Mouse (Mus musculus) brain, embryonic 14.5 days (tissue): ENCODE measurements around the gene Trim25. TPM values are rescaled to one million over a fixed set of nuclear protein-coding genes. Genes with fewer than 3 reads are reported as not detected.
A peak's percentile ranks its signal among the peaks of the same experiment; 100 is the strongest.
"Not testable (repeated sequence)": the region's sequence is repeated elsewhere in the genome, so short reads cannot be mapped to it uniquely, and the experiment has no call there.

Experiments used
- DNase-seq: peaks from one replicate; pipeline ENCODE4 v3.0.0-alpha.2; 2011; ENCODE audit warnings: low read depth
- CTCF ChIP-seq: fragments of 200-500 bp; IDR thresholded peaks from 2 replicates; pipeline ENCODE4 v1.5.1; 2012; ENCODE audit warnings: inconsistent platforms, mild to moderate bottlenecking, moderate library complexity, borderline replicate concordance; ENCODE audit not compliant: insufficient read depth, insufficient read length; ENCODE audit errors: extremely low read depth
- POLR2A ChIP-seq: fragments of 200-500 bp; IDR thresholded peaks from 2 replicates; pipeline ENCODE4 v1.6.1; 2012; ENCODE audit warnings: mild to moderate bottlenecking, inconsistent platforms, borderline replicate concordance; ENCODE audit not compliant: poor library complexity, insufficient read depth, insufficient read length, severe bottlenecking; ENCODE audit errors: extremely low read depth
- polyA plus RNA-seq: library from polyadenylated mRNA; depleted of rRNA; stranded (reverse); fragments of >200 nt; gene quantifications from 2 replicates; pipeline ENCODE4 v1.2.3, GENCODE M21; 2012

Gene Trim25
- polyA plus RNA-seq, 1 experiment, result 3.2 TPM

GRCm38 (mm10) chr11:88973776-88974701 lies 25.1 kb upstream of the Trim25 start:
- TF ChIP-seq CTCF (peak; percentile 90), POLR2A (peak; percentile 50; the same call in 1 of the 2 replicates)
- peak; percentile 99 for DNase-seq

DNA sequence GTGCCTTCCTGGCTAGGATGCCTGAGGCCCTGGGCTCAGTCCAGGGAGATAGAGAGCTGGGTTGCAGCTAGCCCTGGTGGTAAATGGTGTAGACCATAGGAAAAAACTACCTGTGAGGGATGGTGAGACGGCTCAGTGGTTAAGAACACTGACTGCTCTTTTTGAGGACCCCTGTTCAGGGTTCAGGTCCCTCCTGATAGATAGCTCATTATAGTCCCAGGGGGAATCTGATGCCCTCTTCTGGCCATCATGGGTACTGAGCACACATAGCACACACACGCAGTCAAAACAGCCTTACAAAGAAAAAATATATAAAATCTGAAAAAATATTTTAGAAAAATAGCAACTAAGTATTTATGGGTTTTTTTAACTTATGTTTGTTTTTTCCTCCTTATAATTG lies 22.9 kb upstream of the Trim25 start:
- DNase-seq, result no peak
- TF ChIP-seq CTCF, result peak; percentile 44; the same call in 1 of the 2 replicates
- no peak for TF ChIP-seq POLR2A

- no peak for DNase-seq
- TF ChIP-seq POLR2A (no peak), CTCF (no peak)
These were observed 22.0 kb upstream of the Trim25 start for GRCm38 (mm10) chr11:88977188-88977587.

DNA sequence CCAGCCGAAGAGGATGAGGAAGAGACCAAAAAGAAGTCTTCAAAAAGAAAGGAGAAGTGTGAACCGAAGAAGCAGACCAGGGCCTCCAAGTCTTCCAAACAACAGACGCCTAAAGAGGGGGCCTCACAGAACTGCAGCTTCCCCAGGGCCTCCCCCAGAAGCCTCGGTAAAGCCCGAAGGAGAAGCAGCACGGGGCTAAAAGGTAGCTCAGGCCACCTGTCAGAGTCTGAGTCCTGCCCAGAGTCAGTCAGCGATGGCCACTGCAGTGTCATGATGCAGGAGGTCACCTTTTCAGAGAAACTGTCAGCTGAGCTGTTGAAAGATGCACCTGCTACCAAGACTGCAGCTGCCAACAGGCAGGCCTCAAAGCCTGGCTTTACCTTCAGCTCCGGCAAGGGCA lies 17.8 kb upstream of the Trim25 start:
- no peak for TF ChIP-seq CTCF
- no peak for TF ChIP-seq POLR2A
- no peak for DNase-seq

GRCm38 (mm10) chr11:88986616-88987015 lies 12.6 kb upstream of the Trim25 start:
- 0 out of 2 replicates have a peak, but pooled peaks have one; percentile 4 for TF ChIP-seq CTCF
- TF ChIP-seq POLR2A, result no peak
- DNase-seq, result no peak

DNA sequence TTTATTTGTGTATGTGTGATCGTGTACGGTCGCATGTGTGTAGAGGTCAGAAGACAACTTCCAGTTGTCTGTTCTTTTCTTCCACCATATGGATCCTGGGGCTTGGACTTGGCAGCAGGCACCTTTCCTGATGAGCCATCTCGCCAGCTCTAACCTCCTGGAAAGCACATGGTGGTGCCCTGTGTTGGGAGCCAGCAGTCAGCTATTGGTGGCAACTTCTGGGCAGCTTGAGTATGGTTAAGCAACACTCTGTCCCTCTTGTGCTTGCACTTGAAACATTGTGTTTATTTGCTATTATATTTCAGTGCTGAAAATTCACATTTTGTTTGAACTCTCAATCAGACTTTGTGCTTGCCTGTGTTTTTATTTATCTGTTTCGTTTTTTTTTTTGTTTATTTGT lies 10.2 kb upstream of the Trim25 start:
- TF ChIP-seq POLR2A (no peak), CTCF (no peak)
- no peak for DNase-seq

DNA sequence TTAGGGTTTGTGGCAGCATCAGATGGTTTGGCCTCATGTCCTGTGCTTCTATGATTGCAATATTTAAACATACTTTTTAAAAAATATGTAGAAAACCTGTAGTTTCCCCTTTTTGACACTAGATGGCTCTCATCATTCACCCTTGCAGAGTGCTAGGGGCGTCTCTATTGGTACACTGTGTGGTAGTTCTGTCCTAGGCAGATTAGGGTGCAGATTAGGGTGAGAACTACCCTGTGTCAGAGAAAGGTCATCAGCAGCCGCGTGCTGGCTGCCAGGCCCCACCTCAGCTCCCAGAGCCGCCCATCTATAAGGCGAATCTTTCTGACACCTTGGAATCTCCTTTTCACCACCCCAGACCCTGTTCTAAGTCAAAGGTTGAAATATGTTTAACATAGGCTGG lies 9.6 kb upstream of the Trim25 start:
- peak; percentile 26 for DNase-seq
- peak; percentile 27; the same call in 1 of the 2 replicates for TF ChIP-seq CTCF
- no peak for TF ChIP-seq POLR2A

DNA sequence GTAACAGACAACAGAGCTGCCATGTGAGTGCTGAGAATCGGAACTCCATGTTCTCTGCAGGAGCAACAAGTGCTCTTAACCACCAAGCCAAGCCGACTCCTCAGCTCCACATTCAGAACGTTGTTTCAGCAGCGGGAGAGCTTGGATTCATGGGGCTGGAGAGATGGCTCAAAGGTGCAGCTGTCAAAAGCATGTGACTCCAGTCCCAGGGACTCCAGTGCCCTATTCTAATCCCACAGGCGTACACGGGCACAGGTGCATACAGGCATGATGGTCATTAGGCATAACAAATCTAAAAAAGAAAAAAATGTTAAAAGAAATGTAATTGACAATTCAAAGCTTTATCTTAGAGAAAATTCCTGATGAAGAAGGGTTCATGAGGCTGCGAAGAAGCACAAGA lies 6.0 kb upstream of the Trim25 start:
- no peak for DNase-seq
- TF ChIP-seq CTCF, result no peak
- no peak for TF ChIP-seq POLR2A

DNA sequence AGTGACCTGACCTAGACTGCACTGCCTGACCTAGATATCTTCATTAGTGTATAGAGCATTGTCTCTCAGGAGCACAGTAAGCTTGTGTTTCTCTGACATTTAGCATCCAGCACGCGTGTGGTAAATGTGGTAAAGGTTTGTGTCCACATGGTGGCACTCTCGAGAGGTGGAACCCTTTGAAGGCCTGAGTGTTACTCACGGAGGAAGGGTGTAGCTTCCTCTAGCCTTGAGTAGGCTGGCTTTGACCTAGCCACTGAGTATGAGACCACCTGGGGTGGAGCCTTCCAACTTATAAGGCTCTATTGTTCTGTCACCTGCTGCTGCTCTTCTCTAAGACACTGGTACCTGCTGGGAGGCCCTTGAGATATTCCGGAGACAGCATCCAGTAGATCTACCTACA lies 5.6 kb upstream of the Trim25 start:
- peak; percentile 37 for DNase-seq
- TF ChIP-seq POLR2A (no peak), CTCF (peak; percentile 53; the same call in 1 of the 2 replicates)

- TF ChIP-seq POLR2A, result no peak
- TF ChIP-seq CTCF, result no peak
- no peak for DNase-seq
These were observed 4.7 kb upstream of the Trim25 start for GRCm38 (mm10) chr11:88994492-88994891.

DNA sequence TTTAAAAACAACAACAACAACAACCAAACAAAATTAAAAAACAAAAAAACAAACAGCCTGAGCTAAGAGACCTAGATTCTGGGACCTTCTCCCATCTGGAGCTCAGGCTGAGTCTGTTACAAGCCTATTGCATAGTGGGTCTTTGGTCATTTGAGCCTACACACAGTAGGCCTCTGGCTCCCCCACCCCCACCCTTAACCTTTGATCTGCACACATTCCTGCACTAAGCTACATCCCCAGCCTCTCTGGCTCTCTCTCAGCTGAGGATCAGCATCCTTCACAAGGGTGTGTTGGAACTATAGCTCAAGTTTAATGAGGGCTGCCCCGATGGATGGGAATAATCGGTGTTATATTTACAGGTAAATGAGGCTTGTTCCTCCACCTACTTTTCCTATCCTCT lies 3.6 kb upstream of the Trim25 start:
- no peak for DNase-seq
- no peak for TF ChIP-seq POLR2A
- TF ChIP-seq CTCF, result no peak

DNA sequence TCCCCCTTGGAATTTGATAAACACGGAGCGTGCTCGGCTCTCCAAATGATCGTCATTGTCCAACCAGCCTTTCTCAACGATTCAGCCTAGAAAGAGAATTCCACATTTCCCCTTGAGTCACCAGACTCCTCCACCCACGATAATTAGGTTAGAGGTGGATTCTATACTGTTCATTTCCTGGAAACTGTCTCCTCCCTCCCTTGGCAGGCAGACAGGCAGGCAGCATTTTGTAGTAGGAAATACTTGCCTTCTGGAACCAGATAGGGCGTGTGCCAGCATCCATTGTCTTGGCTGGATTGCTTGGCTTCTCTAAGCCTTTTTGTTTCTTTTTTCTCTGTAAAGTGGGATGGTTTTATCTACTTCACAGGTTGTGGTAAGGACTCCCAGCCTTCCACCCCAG lies 2.7 kb upstream of the Trim25 start:
- TF ChIP-seq CTCF (no peak), POLR2A (no peak)
- peak; percentile 17 for DNase-seq

- not testable (repeated sequence) for DNase-seq
These were observed 1.8 kb upstream of the Trim25 start for GRCm38 (mm10) chr11:88997343-88997742.
